Mouse (Mus musculus): ENCODE data around the gene Osbpl10.

Osbpl10 gene

DNA sequence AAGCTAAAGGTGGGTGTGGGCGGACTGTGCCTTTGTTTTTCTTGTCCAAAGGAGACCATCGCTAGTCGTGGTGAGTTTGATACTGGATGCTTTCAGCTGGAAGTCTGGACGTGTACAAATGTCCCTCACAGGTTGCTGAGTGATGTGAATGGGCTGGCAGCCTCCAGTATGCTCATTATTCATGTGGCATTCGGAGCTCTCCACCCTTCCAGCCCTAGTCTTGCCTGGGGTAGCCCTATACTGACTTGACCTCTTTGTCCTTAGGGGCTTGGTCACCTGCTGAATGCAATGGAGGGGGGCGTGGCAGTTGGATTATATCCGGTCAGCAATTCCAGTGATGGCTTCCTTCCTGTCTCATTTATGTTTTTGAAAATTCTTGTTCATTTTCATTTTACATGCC is 56.4 kb downstream of the Osbpl10 start:
- DNase-seq = no peak

GRCm38 (mm10) chr9:115038215-115038614 is 59.8 kb downstream of the Osbpl10 start:
- no peak for DNase-seq

DNA sequence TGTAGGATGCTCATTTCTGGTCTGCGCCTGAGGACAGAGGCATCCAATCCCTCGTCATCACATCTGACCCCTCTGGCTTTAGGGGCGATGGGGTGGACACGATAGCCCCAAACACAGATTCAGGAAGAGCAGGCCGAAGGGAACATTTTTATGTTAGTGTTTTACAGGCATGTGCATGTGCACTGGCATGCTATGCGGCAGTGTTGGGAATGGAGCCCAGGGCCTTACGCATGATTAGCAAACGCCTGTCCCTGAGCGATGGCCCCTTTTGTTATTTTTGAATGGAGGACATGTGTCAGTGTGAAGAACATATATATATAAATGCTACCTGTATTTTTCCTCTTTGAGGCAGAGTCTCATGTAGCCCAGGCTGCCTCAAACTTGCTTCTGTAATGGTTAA is 60.3 kb downstream of the Osbpl10 start:
- DNase-seq = no peak

DNA sequence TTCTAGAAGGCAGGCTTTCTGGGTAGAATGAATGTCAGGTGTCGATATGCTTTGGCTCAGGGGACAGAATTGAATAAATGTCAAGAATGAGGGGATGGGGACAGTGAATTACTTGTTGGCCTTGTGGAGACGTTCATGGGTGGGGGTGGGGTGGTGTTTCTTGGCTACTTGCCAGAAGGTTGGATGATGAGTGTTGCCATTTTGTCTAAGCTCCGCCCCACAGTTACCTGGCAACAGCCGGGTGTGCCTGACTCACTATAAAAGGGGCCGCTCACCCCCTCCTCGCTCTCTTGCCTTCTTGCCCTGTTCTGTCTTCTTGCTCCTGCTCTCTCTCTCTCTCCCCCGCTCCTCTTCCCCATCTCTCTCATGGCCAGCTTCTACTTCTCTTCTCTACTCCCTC is 60.9 kb downstream of the Osbpl10 start:
- DNase-seq = no peak

- DNase-seq = no peak
Observed at GRCm38 (mm10) chr9:115042571-115042970, 64.2 kb downstream of the Osbpl10 start.

DNA sequence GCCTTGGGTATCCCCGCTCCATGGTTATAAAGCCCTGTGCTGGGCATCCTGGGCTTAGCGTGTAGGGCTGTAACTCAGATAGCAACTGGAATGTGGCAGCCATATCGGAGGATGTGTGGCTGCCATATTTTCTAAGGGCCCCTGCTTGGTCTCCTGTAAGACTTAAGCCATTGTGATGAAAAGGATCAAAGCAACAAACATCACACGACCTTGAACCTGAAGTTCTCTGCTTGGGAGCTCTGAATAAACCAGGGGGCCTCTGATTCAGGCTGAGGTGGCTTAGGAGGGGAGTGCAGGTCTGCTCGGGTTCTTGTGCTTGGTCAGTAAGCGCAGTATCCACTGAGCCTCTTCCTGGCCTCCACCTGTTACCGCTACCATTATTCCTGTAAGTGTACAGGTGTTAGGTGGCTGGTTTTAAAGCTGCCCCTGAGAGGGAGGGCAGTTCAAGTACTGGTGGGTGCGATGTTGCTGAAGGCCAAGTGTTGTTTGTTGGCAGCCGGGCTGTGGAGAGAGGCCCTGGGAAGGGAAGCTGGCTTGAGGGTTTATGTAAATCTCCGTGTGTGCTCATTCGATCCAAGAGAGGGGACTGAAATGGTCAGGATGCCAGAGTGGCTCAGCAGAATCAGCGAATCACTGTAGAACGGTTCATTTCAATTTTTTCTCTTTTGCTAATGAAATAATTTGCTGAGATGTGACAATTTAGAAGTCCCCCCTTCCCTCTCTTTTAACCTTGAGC is 64.8 kb downstream of the Osbpl10 start:
- no peak for DNase-seq

GRCm38 (mm10) chr9:115043881-115044770 is 65.8 kb downstream of the Osbpl10 start:
- DNase-seq = no peak

- no peak for DNase-seq
Observed at GRCm38 (mm10) chr9:115045087-115045800, 66.9 kb downstream of the Osbpl10 start.

DNA sequence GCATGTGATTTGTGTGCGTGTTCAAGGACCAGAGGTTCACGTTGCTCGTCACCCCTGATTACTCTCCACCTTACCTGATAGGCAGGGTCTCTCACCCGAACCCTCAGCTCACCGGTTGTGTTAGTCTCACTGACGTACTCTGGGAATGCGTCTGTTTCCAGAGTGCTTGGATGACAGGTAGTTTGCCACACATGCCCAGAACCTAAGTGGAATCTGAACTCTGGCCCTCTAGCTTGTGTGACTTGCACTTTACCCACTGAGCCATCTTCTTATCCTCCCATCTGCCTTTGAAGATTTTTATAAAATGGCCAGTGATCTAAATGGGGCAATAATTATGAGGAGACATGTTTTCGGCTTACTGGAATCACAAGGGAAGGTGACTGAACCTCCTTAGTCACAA is 68.3 kb downstream of the Osbpl10 start:
- peak; percentile 53 to 57 for DNase-seq

- DNase-seq = no peak
Observed at GRCm38 (mm10) chr9:115048340-115048739, 70.0 kb downstream of the Osbpl10 start.

DNA sequence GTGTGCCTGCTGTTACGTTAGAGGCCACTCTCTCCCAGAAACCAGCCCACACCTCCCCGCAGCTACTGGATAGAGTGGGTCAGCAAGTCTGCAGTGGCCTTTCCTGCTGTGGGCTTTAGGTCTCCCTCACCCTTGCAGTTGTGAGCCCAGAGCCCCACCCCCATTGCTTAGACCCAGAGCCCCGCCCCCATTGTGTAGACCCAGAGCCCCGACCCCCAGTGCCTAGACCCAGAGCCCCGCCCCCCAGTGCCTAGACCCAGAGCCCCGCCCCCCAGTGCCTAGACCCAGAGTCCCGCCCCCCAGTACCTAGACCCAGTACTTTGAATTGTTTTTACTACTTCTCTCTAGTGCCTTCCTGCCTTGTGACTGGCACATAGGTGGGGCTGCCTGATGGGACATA is 70.5 kb downstream of the Osbpl10 start:
- DNase-seq = no peak

GRCm38 (mm10) chr9:115049981-115050720 is 71.8 kb downstream of the Osbpl10 start:
- peak; percentile 88 to 92 for DNase-seq

GRCm38 (mm10) chr9:115051976-115052375 is 73.6 kb downstream of the Osbpl10 start:
- no peak for DNase-seq

DNA sequence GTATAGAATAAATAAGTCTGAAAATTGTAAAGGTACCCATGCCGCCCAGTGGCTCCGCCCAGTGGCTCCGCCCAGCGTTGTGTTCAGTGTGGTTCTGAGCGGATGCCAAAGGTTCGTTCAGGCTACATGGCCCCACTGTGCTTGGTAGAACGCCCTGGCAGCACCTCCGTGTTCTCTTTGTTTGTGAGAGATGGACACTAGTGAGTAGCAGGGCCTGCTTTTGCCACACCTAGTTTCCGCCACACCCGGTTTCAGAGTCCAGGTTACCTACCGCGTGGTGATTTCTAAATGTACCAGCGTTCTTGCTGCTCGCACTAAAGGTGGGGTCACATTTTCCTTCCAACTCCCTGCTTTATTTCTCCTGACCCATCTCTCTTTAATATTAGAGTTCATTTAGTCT is 75.4 kb downstream of the Osbpl10 start:
- no peak for DNase-seq

- no peak for DNase-seq
Observed at GRCm38 (mm10) chr9:115055041-115055830, 76.9 kb downstream of the Osbpl10 start.

DNA sequence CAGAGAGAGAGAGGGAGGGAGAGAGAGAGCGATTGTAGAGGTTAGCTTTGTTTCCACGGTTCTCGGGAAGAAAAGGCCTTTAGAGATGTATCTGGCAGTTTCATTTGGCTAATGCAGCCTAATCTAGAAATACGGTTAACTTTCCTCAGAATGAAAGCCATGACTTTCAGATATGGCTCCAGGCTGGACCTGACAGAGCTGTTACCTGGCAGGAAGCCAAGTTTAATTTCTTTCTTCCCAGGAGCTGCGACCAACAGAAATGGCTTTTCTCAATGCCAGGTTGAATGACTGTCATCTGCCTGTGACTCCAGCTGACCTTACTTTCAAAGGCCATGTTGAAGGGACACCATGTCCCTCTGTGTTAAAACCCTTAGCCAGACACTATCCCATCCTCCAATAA is 80.4 kb downstream of the Osbpl10 start:
- DNase-seq = no peak

DNA sequence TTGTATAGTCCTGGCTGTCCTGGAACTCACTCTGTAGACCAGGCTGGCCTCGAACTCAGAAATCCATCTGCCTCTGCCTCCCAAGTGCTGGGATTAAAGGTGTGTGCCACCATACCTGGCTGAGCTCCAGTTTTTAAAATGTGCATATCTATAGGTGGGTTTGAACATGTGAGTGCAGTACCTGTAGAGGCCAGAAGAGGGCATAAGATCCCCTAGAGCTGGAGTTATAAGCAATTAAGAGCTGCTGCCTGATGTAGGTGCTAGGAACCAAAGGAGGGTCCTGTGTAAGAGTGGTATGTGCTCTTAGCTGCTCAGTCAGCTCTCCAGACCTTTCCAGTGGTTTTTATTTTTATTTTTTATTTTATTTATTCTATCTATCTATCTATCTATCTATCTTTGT is 86.5 kb downstream of the Osbpl10 start:
- DNase-seq = no peak

- no peak for DNase-seq
Observed at GRCm38 (mm10) chr9:115067071-115067470, 88.7 kb downstream of the Osbpl10 start.

DNA sequence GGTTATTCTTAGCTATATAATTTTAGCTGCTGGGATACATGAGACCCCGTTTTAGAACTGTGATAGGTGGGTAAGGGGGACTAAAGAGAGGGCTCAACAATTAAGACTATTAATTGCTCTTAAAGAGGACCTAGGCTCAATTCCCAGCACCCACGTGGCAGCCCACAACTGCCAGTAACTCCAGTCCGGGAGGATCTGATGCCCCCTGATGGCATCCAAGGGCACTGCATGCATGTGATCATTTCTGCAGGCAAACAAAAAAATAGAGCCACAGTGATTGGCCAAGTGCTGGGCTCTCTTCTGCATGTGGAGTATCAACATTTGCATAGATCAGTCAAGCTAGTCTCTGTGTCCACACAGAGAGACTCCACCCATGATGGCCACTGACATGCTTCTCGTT is 96.8 kb downstream of the Osbpl10 start:
- DNase-seq = no peak

- DNase-seq = peak; percentile 60 to 67
Observed at GRCm38 (mm10) chr9:115088295-115088993, 110.1 kb downstream of the Osbpl10 start.

DNA sequence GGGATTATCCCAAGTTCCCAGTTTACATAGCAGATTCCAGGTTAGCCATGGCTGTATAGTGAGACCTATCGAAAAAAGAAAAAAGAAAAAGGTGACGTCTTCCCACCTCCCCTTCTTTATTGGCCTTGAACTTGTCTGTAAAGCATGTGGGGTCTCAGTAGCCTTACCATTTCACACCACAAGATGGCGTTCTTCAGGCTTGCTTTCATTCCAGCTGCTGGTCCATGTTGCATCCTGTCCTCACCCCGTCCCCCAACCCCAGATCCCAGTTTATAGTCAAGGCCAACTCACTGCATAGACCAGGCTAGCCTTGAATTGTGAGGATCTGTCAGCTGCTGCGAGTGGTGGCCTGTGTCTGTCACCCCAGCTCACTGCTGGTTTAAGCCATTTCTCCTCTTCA is 111.3 kb downstream of the Osbpl10 start:
- DNase-seq = no peak

All from kidney, adult 8-10 months (tissue).